Mouse (Mus musculus) layer of hippocampus, adult 18-20 months (tissue): ENCODE data around the gene Rbfox2. TPM values are rescaled to one million over a fixed set of nuclear protein-coding genes. Genes with fewer than 3 reads are reported as not detected.

ENCODE experiments used
- DNase-seq, 2 experiments: peaks; one replicate each; pipeline ENCODE4 v3.0.0; 2022; ENCODE audit warnings: low spot score in 2 of 2
- total RNA-seq, 2 experiments: library from RNA; stranded (reverse); gene quantifications; 2 replicates each; pipeline ENCODE4 v1.2.3; 2021

The Rbfox2 gene
- total RNA-seq, 2 experiments from 2014 or later = 238 to 245 TPM

DNA sequence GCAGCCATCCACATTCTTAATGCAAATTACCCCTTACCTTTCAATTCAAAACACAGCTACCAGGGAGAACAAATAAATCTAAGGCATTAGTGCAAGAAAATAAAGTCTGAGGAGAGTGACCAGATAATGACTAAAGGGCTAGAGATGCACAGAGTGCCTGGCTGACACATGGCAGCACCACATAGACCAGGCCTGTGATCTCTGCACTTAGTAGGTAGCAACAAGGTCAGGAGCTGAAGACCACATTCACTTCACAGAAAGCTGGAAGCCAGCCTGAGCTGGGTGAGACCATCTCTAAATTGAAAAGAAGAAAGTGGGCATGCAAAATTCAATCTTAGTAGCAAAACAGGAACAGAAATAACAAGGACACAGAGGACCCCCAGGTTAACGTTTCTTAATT is 30.5 kb downstream of the Rbfox2 start:
- no peak for DNase-seq

DNA sequence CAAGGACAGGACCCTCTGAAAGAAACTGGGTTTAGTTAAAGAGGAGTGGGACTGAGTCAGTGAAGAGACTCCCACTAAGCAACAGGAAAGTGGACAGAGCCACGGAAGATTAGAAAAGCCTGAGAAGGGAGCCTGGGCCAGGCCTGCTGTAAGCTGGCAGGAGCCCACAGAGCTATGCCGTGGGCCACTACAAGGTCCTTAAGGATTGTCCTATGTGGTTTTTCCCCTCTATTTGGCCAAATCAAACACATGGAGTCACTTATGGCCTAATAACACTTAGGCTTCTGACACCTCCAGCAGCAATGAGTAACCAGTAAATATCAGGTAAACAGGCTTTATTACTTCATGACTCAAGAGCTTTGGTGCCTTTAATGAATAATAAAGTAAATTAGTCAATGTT is 31.2 kb downstream of the Rbfox2 start:
- no peak for DNase-seq

DNA sequence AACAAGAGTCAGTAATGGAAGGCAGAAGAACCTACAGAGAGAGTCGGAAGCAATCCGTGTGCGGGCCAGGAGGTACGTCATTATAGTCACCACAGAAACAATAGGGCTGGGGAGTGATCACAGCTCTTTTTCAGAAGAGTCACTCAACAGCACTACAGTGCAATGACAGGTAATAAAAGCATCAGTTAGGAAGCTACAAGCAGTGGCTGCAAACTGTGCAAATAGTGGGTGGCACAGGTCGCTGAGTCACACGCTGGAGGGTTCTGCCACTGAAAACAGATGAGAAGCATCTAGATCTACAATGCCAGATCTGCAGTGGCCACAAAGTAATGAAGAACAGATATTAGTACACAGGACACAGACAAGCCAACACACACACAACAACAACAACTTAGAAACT is 32.9 kb downstream of the Rbfox2 start:
- no peak for DNase-seq

DNA sequence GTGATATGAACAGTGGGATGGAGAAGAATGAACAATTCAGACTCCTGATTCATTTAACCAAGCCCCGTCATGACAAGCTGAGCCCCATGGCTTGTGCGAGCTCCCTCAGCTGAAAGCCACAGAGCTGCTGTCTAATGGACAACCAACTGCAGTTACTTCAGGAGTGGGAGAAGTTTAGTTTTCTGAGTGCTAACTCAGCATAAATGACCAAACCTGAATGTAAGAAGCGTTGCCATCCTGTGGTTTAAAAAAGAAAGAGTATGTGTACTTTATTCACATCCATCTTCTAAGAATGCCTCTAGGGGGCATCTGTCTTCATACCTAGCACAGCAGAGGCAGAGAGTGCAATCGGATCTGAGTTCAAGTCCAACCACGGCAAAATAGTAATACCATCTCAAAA is 35.5 kb downstream of the Rbfox2 start:
- DNase-seq = no peak

DNA sequence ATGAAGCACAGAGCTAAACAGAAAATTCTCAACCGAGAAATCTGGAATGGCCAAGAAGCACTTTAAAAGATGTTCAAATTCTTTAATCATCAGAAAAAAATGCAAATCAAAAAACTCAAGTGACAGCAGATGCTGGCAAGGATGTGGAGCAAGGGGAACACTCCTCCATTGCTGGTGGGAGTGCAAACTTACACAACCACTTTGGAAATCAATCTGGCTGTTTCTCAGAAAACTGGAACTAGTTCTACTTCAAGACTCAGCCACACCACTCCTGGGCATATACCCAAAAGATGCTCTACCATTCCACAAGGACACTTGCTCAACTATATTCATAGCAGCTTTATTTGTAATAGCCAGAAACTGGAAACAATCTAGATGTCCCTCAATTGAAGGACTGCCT is 37.3 kb downstream of the Rbfox2 start:
- DNase-seq = peak; percentile 56 to 74

DNA sequence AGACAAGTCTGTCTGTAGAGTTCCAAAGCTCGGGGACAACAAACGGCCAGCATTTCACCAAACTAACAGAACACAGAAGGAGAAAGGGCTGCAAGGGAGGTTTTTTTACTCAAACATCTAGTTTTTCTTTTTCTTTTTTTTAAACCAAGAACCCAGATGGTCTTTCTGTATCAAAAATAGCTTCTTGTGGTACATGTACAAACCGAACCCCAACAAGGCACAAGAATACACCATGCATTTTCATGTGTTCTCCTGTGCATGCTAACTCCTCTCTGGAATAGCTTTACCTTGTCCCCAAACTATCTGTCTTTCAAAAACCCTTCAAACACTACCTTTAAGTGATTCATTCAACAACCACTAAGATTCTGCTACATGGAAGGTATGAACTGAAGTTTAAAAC is 38.4 kb downstream of the Rbfox2 start:
- DNase-seq = peak in 1 of 2 experiments; percentile 47

DNA sequence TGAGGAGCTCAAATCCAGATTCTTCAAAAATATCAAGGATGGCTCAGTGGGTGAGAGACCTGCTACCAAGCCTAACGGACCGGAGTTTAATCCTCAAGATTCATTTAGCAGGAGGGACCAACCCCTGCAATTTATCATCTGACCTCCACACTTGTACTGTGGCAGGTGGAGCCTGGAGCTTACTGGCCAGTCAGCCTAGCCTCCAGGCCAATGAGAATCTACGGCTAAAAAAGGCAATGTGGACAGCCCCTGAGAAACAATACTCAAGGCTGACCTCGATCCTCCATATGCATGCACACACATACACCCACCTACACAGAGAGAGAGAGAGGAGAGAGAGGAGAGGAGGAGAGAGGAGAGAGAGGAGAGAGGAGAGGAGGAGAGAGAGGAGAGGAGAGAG is 41.5 kb downstream of the Rbfox2 start:
- no peak for DNase-seq

DNA sequence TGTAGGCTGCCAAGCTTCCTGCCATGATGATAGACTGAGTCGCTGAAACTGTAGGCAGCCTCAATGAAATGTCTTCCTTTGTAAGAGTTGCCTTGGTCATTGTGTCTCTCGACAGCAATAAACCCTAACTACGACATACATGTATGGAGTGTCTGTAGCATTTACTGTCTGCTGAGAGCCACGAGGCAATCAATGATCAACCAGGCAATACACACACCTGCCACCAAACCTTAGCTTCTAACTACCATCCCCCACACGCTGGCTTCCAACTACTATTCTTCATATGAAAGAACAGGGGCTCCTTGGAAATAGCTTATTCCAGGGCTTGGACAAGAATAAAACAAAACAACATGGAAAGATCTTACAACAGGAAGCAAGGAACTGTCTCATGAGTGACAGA is 42.5 kb downstream of the Rbfox2 start:
- no peak for DNase-seq

DNA sequence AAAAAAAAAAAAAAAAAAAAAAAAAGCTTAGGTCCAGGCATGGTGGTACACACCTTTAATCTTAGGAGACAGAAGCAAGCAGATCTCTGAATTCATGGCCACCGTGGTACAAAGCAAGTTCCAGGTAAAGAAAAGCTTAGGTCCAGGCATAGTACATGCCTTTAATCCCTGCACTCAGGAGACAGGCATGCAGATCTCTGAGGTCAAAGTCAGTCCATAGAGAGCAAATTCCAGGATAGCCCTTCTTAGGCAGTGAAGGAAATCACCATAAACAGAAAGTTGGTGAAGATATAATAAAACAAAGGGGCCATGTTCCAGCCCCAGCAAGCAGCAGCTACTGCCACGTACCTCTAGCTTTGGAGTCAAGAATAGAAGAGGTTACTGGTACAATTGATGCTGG is 44.0 kb downstream of the Rbfox2 start:
- DNase-seq = no peak

DNA sequence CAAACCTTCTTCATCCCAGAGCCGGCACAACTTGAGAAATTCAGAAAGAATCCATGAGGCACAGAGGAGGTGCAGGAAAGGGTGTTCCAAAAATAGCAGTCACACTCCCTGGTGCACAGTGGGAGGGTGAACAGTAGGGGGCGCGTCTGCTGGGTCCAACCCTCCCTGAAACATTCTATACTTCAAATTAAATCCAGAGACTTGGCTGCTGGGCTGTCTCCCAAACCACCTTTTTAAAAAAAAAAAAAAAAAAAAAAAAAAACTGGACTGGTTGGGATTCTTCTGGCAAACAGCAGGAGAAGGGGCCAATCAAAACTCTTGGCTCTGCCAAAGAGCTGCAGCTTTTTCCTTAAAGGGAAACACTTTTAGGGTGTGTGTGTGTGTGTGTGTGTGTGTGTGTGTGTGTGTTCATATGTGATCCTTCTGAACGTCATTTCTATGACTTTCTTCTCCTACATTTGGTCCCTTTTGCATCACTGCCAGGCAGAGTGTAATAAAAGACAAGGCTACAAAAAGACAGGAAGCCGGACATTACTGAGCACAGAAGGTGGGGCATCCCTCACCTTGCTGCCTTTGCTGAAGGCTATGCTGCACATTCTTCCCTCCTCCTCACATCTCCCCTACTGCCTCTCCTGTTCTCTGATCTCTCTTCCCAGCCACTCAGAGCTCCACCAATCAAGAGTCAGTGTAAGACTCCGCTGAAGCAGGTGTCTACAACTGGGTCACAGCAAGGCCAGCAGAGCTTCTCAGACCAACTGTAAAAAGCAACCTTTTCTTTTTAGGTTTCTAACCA is 49.2 kb downstream of the Rbfox2 start:
- peak; percentile 47 to 67 for DNase-seq

DNA sequence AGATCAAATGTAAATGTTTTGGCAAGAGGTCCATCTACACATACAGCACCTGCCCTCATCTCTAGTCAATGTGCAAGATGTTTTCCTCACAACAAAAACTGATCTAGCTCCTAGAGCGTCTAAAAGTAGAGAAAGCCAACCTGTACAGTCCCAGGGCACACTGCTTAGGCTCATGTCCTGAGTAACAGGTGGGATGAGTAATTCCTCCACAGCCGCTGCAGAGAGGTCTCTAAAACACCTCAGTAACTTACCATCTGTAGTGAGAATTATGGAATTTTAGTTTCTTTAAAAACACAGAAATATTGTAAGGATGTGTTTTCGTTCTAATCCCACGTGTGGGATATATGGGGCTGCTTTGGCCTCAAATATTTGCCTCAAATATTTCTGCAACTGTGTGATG is 50.0 kb downstream of the Rbfox2 start:
- DNase-seq = no peak

DNA sequence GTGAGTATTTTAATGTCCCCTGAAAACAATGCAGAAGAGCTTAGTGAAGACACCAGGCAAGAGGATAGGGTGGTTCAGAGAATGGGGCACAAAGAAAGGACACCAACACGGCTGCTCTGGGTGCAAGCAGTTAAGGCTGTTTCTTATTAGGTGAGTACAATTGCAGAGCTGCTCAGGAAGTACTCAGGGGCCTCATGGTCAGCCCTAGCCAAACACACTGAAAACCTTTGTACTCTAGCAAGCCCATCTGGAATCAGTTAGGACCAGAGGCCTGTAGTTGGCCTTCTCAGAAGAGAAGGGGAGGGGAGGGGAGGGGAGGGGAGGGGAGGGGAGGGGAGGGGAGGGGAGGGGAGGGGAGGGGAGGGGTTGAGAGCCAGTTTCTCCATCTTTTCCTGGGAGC is 52.2 kb downstream of the Rbfox2 start:
- DNase-seq = no peak

DNA sequence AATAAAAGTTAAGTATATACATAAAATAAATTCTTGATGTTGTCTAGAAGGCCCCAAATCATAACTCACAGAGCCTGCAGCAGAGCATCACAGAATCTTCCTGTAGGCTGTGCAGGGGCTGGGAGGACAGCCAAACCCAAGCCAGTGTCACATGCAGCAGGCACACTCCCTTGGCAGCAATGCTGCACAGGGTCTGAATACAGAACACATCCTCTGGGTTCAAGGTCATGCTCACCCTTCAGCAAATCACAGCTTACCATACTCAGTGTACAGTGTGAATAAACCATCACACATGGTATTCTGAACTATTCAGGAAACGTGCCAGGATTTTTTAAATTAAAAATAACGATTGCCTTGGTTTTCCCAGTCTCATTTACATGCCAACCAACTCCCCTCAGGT is 52.7 kb downstream of the Rbfox2 start:
- DNase-seq = peak; percentile 33 to 44

DNA sequence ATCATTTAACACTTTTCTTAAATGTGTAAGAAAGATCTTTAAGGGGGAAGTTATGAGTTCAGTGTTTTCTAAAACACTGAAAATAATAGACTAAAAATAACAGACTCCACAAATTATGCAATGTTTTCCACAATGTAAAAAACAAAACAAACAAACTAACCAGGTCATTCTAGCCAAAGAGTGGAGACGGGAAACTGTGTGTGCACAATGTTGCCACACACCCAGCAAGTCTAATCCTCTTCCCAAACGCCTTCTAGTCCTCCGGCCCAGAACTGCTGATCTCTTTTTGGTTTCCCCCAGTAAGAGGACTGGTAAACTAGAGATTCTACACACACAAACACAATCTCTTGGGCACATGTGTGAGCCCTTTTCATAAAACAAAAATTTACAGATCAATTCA is 55.1 kb downstream of the Rbfox2 start:
- no peak for DNase-seq

DNA sequence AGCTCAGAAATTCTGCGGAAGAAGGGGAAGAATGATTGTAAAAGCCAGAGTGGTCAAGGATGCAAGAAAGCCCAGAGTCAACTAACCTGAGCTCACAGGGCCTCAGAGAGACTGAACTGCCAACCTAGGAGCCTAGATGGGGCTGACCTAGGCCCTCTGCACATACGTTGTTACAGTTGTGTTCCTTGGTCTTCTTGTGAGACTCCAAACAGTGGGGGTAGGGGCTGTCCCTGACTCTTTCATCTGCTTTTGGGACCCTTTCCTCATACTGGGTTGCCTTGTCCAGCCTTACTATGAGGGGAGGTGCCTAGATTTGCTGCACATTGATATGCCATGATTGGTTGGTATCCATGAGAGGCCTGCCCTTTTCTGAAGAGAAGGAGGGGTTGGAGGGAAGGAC is 56.0 kb downstream of the Rbfox2 start:
- DNase-seq = no peak

DNA sequence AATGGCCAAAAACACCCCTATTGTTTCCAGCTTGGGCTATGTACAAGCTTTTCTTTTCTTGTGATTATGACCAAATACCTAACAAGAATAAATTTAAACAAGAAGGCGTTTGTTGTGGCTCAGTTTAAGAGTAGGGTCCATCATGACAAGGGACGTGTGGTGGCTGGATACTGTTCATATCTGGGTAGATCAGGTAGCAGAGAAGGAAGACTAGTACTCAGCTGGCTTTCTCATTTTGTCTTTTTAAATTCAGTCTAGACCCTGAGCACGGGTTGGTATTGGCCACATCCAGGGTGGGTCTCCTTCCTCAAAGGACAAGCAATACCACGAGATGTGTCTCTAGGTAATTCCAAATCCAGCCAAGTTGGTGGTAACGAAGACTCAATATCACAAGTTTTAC is 57.4 kb downstream of the Rbfox2 start:
- no peak for DNase-seq

DNA sequence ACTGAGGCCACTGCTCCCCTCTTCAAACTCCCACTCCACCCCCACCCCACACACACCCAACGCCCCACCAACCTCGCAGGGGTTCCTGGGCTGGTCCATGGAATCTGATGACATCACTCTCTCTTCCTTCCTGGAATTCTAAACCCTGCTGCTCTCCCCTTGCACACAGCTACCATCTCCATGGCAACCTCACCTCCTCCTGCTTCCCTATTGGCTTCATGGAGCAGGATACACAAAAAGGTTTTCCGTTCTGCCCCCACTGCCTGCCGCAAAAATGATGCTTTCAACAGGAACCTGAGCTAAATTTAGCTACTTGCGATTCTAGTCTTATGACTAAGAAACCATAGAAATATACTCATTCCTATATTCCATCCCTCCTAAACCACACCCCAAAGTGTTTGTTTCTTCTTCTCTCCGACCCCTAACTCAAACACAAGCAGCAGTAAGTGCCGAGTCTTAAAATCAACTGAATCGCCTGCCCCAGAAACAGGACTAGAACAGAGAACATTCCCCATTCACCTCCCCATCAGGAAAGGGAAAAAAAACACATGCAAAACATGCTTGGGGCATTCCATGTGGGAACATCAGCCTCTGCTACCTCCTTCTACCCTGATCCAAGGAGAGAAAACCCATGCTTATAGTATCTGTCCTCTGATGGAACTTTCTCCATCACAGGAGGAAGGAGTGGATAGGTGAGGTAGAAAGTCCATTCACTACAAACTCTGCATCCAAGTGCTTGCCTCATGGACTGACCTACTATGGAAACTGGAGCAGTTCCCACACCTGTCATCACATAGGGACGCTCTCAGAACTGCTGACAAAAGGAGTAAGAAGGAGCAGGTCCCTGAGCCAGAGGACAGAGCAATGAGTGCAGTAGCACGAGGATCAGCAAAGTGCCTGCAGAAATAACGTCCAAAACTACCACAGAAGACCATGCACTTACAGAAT is 61.1 kb downstream of the Rbfox2 start:
- DNase-seq = peak; percentile 84 to 91

DNA sequence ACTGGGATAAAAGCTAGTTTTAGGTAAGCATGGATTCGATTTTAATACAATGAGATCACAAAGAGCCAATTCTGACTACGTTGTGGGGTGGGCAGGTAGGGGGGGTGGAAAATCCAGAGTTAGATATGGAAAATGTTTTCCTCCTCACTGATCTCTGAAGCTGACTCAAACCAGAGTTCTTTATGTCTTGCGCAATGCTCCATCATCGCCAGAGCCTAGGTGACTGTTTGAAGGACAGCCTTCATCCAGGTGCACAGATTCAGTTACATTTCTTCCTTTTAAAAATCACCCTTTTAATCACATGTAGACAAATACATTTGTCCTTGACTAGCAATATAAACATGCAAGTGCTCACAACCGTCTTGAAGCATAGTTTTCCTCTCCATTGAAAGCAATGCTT is 62.2 kb downstream of the Rbfox2 start:
- DNase-seq = no peak

DNA sequence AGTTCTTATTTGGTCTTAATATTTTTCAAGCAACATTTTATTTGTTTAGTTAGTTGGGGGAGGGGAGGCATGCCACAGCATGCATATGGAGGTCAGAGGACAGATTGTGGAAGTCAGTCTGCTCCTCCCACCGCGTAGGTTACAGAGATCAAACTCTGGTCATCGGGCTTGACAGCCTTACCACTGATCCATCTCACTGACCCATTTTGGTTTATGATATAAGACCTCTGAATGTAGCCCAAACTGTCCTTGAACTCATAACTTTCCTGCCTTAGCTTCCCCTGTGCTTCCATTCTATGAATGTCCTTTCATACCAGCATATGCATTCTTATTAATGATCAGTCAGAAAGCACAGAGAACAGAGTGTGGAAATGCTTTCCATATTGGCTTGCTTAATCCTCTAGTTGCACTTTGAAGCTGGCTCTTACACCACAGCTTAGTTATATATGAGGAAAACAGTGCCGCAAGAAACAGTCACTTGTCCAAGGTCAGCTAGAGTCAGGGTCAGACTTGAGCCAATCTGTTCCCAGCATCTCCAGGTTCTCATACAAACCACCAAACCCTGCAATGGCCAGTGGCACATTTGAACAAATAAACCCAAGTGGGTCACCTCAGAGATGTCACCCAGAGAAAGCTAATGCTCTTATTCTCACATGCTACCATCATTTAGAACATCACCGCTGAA is 62.8 kb downstream of the Rbfox2 start:
- no peak for DNase-seq

DNA sequence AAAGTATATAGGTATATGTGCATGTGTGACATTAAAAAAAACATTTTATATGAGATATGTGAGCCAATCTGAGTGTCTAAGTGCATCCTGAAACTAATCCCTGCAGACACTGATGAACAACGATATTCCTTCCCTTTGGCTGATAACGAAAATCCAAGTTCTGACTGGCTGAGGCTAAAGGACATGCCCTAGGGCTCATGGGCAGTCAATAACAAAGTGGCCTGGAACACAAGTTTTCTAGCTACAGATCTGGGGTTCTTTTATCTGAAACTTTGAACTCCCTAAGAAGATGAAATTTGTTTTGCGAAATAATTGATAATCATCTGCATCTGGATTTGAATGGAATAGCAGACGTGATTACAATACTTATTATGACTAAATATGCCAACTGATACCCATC is 66.2 kb downstream of the Rbfox2 start:
- DNase-seq = no peak

DNA sequence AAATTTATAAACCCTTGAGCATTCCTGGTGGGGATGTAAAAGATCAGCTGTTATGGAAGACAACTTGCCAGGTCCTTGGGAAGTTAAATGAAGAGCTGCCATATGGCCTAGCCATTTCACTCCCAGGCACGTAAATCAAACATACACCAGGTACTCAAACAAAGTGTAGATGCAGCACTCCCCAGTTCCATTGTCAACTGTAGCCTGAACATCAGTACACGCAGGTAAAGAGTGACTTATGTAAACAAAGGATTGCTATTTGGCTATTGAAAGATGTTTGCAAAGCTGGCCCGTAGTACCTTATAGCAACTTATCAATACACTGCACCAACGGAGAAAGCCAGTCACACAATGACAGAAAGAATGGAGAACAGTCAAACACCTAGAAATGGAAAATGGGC is 67.2 kb downstream of the Rbfox2 start:
- no peak for DNase-seq

DNA sequence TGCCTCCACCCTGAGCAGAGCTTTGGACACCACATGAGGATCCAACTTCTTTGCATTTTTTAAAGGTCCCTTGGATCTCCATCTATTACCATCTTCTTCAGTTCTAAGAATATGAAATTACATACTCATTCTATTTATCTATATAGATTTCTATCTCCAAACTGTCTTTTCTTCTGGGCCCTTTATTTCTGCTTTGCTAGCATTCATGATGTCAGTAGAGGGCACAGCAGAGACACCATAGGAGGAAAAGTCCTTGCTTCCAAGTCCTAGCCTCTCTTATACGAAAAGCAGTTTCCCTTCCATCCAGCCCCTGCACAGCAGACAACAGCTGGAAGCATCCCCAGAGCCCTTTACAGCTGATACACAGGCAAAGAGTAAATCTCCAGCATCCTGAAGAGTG is 69.1 kb downstream of the Rbfox2 start:
- no peak for DNase-seq
